21 mouse cellular contexts compared by ENCODE assay signal in the genomic region with DNA sequence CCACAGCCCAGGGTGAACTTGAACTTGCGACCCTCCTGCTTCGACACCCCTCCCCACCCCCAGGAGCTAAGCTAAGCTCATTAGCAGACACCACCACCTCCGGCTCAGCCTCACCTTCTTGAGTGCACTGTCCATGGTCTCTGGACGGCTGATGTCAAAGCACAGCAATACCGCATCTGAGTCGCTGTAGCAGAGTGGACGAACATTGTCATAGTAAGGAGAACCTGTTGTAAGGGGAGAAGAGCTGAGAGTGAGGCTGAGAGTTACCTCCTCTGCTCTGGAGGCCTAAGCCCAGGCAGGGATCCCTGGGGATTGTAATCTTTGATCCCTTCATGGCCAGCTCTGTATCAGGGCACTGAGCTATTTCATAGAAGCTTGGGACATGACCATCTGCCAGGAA. TPM values are rescaled to one million over a fixed set of nuclear protein-coding genes. Genes with fewer than 3 reads are reported as not detected.
DNase-seq lines count a peak whose midpoint lies in the region; ATAC-seq lines count a peak whose summit lies in the region.
"Had no signal": no experiment of that assay in that cellular context is flagged by ENCODE, and none has a peak within 500 bp of the region (broad histone marks: within the 10 kb centered on the region; RNA-seq: fewer than 3 reads in every experiment).

No protein-coding gene starts in this region.

- 81% methylated on average over 7 of the region's 7 CpGs for WGBS in neural tube, embryonic 11.5 days
- 81% methylated on average over 7 of the region's 7 CpGs for WGBS in hindbrain, embryonic 15.5 days
- 74% methylated on average over 7 of the region's 7 CpGs for WGBS in midbrain, embryonic 15.5 days

- ATAC-seq in neural tube, embryonic 11.5 days (ENCODE audit: insufficient read depth, low FRiP score, low TSS enrichment), result no peak
- no peak for ATAC-seq in hindbrain, embryonic 15.5 days (ENCODE audit: low FRiP score, low read depth)
- ATAC-seq in midbrain, embryonic 15.5 days (replicated peaks), result no peak
- no peak for ATAC-seq in monocyte, adult 5-6 weeks (replicated peaks; ENCODE audit: insufficient number of reproducible peaks, low FRiP score, low TSS enrichment, poor library complexity, severe bottlenecking)
- ATAC-seq: activated CD4-positive, CD25-positive, alpha-beta regulatory T cell, adult 4 months; Patski had no signal

- no peaks in the 10 kb centered on the region for H3K36me3 ChIP-seq in neural tube, embryonic 11.5 days (ENCODE audit: control insufficient read depth, insufficient read depth, low read length)
- no peaks in the 10 kb centered on the region; the same call in 1 of the 2 replicates for H3K36me3 ChIP-seq in hindbrain, embryonic 15.5 days
- no peaks in the 10 kb centered on the region for H3K36me3 ChIP-seq in midbrain, embryonic 15.5 days (replicated peaks)
- H3K36me3 ChIP-seq: limb, embryonic 13.5 days; stomach, embryonic 15.5 days had no signal

- H3K9ac ChIP-seq in neural tube, embryonic 11.5 days (ENCODE audit: low read length), result peak overlapping the region; percentile 18; the same call in 1 of the 2 replicates
- H3K9ac ChIP-seq in hindbrain, embryonic 15.5 days, result no peak overlapping the region
- H3K9ac ChIP-seq in midbrain, embryonic 15.5 days, result no peak overlapping the region
- H3K9ac ChIP-seq: limb, embryonic 13.5 days; stomach, embryonic 15.5 days had no signal

- H3K4me1 ChIP-seq in neural tube, embryonic 11.5 days (ENCODE audit: control insufficient read depth, insufficient read depth, low read length), result peaks cover 32% of the 10 kb centered on the region
- peaks cover 42% of the 10 kb centered on the region for H3K4me1 ChIP-seq in hindbrain, embryonic 15.5 days (replicated peaks)
- peaks cover 41% of the 10 kb centered on the region for H3K4me1 ChIP-seq in midbrain, embryonic 15.5 days

- H3K4me2 ChIP-seq in neural tube, embryonic 11.5 days (ENCODE audit: low read depth), result peak overlapping the region; percentile 87
- peak overlapping the region; percentile 98 for H3K4me2 ChIP-seq in hindbrain, embryonic 15.5 days
- peak overlapping the region; percentile 98 for H3K4me2 ChIP-seq in midbrain, embryonic 15.5 days
- H3K4me2 ChIP-seq: stomach, embryonic 15.5 days had no signal

- no peaks in the 10 kb centered on the region for H3K9me3 ChIP-seq in neural tube, embryonic 11.5 days (ENCODE audit: control insufficient read depth, low read length)
- H3K9me3 ChIP-seq in hindbrain, embryonic 15.5 days, result no peaks in the 10 kb centered on the region
- H3K9me3 ChIP-seq in midbrain, embryonic 15.5 days, result no peaks in the 10 kb centered on the region
- H3K9me3 ChIP-seq: limb, embryonic 13.5 days; stomach, embryonic 15.5 days had no signal

- peaks cover 13% of the 10 kb centered on the region; the same call in 1 of the 2 replicates for H3K27me3 ChIP-seq in neural tube, embryonic 11.5 days (ENCODE audit: control insufficient read depth, insufficient read depth, low read length)
- H3K27me3 ChIP-seq in hindbrain, embryonic 15.5 days, result no peaks in the 10 kb centered on the region
- H3K27me3 ChIP-seq in midbrain, embryonic 15.5 days (replicated peaks), result no peaks in the 10 kb centered on the region
- H3K27me3 ChIP-seq: Patski had no signal

- no peak overlapping the region for H3K4me3 ChIP-seq in neural tube, embryonic 11.5 days (ENCODE audit: low read depth, low read length)
- no peak overlapping the region for H3K4me3 ChIP-seq in hindbrain, embryonic 15.5 days
- H3K4me3 ChIP-seq in midbrain, embryonic 15.5 days, result 0 out of 2 replicates have a peak overlapping the region, but pooled peaks have one; percentile 52
- H3K4me3 ChIP-seq: limb, embryonic 13.5 days; stomach, embryonic 15.5 days had no signal

- no peak overlapping the region for H3K27ac ChIP-seq in neural tube, embryonic 11.5 days (ENCODE audit: low read depth, low read length)
- peak overlapping the region; percentile 64; the same call in 1 of the 2 replicates for H3K27ac ChIP-seq in hindbrain, embryonic 15.5 days (replicated peaks)
- H3K27ac ChIP-seq in midbrain, embryonic 15.5 days, result peak overlapping the region; percentile 71; the same call in 1 of the 2 replicates
- H3K27ac ChIP-seq: limb, embryonic 13.5 days; stomach, embryonic 15.5 days had no signal

- no peak for DNase-seq in neural tube, embryonic 11.5 days (ENCODE audit: low spot score)
- DNase-seq in neural tube, embryonic 10.5 days (ENCODE audit: extremely low spot score, low spot score), result no peak
- DNase-seq in right cerebral cortex, postnatal 14 days, result no peak
- no peak for DNase-seq in lung, postnatal 14 days
- no peak for DNase-seq in gastrocnemius, adult 8-10 months (ENCODE audit: low spot score in 2 of 2)
- DNase-seq: gastrocnemius, postnatal 14 days; kidney, adult 18-20 months; kidney, postnatal 10 days; layer of hippocampus, adult 9-11 months; lung, postnatal 10 days; right cerebral cortex, adult 18-20 months; spleen, adult 18-20 months; thymus, adult 2 months had no signal

RNA-seq across cellular contexts. Expression of a gene that starts 3.5 kb away (rescaled TPM):
- 5.2 and 5.3 TPM in 2 replicates for polyA plus RNA-seq in neural tube, embryonic 11.5 days (2014; fragmentation: Nextera tagmentation; extraction: Ambion mirVana)
- polyA plus RNA-seq in hindbrain, embryonic 15.5 days (2015; fragmentation: Nextera tagmentation; extraction: Ambion mirVana), result 10.3 and 10.4 TPM in 2 replicates
- 13.2 and 13.9 TPM in 2 replicates for polyA plus RNA-seq in midbrain, embryonic 15.5 days (2015; fragmentation: Nextera tagmentation; extraction: Ambion mirVana)
- 1.2 to 2.8 TPM (median 1.5 TPM) in 3 replicates for total RNA-seq in monocyte, adult 5-6 weeks (2017)
- total RNA-seq in gastrocnemius, adult 8-10 months (2022), result 1 to 10 TPM; 1.0 to 2.3 (median 1.1) TPM

RNA-seq across cellular contexts. Expression of a gene that starts 11.0 kb away (rescaled TPM):
- 19.5 and 24.1 TPM in 2 replicates for polyA plus RNA-seq in neural tube, embryonic 11.5 days (2014; fragmentation: Nextera tagmentation; extraction: Ambion mirVana)
- polyA plus RNA-seq in hindbrain, embryonic 15.5 days (2015; fragmentation: Nextera tagmentation; extraction: Ambion mirVana), result 19.4 and 24.8 TPM in 2 replicates
- polyA plus RNA-seq in midbrain, embryonic 15.5 days (2015; fragmentation: Nextera tagmentation; extraction: Ambion mirVana), result 22.0 and 26.4 TPM in 2 replicates
- total RNA-seq in monocyte, adult 5-6 weeks (2017), result 106 to 143 TPM (median 108 TPM) in 3 replicates
- 10 to 100 TPM; 54.0 to 72.3 (median 63.4) TPM for total RNA-seq in gastrocnemius, adult 8-10 months (2022)

RNA-seq across cellular contexts. Expression of a gene that starts 34.3 kb away (rescaled TPM):
- polyA plus RNA-seq in neural tube, embryonic 11.5 days (2014; fragmentation: Nextera tagmentation; extraction: Ambion mirVana), result 0.70 and 0.96 TPM in 2 replicates
- polyA plus RNA-seq in hindbrain, embryonic 15.5 days (2015; fragmentation: Nextera tagmentation; extraction: Ambion mirVana), result 6.8 TPM in 2 replicates
- polyA plus RNA-seq in midbrain, embryonic 15.5 days (2015; fragmentation: Nextera tagmentation; extraction: Ambion mirVana), result 6.8 and 8.5 TPM in 2 replicates
- not detected in 3 replicates for total RNA-seq in monocyte, adult 5-6 weeks (2017)
- total RNA-seq in gastrocnemius, adult 8-10 months (2022), result not detected
- total RNA-seq: gastrocnemius, postnatal 14 days had no signal
- polyA plus RNA-seq: liver, embryonic 16.5 days had no signal

RNA-seq across cellular contexts. Expression of a gene that starts 43.1 kb away (rescaled TPM):
- polyA plus RNA-seq in neural tube, embryonic 11.5 days (2014; fragmentation: Nextera tagmentation; extraction: Ambion mirVana), result 57.4 and 58.4 TPM in 2 replicates
- polyA plus RNA-seq in hindbrain, embryonic 15.5 days (2015; fragmentation: Nextera tagmentation; extraction: Ambion mirVana), result 130 and 136 TPM in 2 replicates
- 199 and 201 TPM in 2 replicates for polyA plus RNA-seq in midbrain, embryonic 15.5 days (2015; fragmentation: Nextera tagmentation; extraction: Ambion mirVana)
- 0.68 to 1.3 TPM in 2 of 3 replicates, not detected in the other for total RNA-seq in monocyte, adult 5-6 weeks (2017)
- 1 to 10 TPM in 2 of 4 experiments, under 1 TPM in 2; 0.78 to 1.1 (median 1.0) TPM for total RNA-seq in gastrocnemius, adult 8-10 months (2022)

RNA-seq across cellular contexts. Expression of a gene that starts 54.3 kb away (rescaled TPM):
- 12.1 and 12.6 TPM in 2 replicates for polyA plus RNA-seq in neural tube, embryonic 11.5 days (2014; fragmentation: Nextera tagmentation; extraction: Ambion mirVana)
- polyA plus RNA-seq in hindbrain, embryonic 15.5 days (2015; fragmentation: Nextera tagmentation; extraction: Ambion mirVana), result 5.7 TPM in 2 replicates
- polyA plus RNA-seq in midbrain, embryonic 15.5 days (2015; fragmentation: Nextera tagmentation; extraction: Ambion mirVana), result 3.8 and 4.6 TPM in 2 replicates
- total RNA-seq in monocyte, adult 5-6 weeks (2017), result 0.11 to 2.2 TPM in 2 of 3 replicates, not detected in the other
- total RNA-seq in gastrocnemius, adult 8-10 months (2022), result under 1 TPM in 3 of 4 experiments, not detected in 1; 0.43 to 0.92 (median 0.72) TPM
